Comparison of ENCODE assay signal across 16 mouse cellular contexts in the genomic region with DNA sequence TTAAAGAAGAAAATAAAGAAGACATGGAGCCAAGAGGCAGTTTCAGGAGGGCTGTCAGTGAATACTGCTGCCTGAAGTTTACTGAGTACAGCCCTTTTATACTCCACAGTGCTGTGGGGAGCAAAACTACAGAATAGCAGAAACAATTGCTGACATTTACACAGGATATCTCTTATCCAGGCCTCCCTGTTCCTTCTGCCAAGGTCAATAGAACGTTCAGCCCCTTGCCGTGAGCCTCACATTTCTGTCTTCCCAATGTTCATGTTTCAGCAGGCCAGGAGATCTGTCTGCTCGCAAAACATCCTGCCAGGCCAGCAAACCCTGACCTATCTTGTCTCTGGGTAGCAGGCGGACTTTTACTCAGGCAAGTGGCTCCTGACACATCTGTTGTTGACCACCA.
"Had no signal": no experiment of that assay in that cellular context is flagged by ENCODE, and none has a peak within 500 bp of the region (broad histone marks: within the 10 kb centered on the region; RNA-seq: fewer than 3 reads in every experiment).

No protein-coding gene starts in this region.

- H3K4me2 ChIP-seq: limb, embryonic 15.5 days; liver, embryonic 12.5 days; lung, embryonic 14.5 days; midbrain, embryonic 11.5 days; neural tube, embryonic 13.5 days had no signal

- DNase-seq: kidney, postnatal 25 days; layer of hippocampus, adult 9-11 months; layer of hippocampus, postnatal 36 days; lung, embryonic 14.5 days; lung, postnatal 10 days; lung, postnatal 4 days; right cerebral cortex, adult 18-20 months; right cerebral cortex, postnatal 25 days; thymus, adult 2 months; thymus, postnatal 25 days had no signal

- ATAC-seq: liver, embryonic 12.5 days; midbrain, embryonic 16.5 days had no signal

- H3K27me3 ChIP-seq: limb, embryonic 15.5 days; liver, embryonic 12.5 days; neural tube, embryonic 13.5 days had no signal

- H3K36me3 ChIP-seq: limb, embryonic 15.5 days; liver, embryonic 12.5 days; neural tube, embryonic 13.5 days had no signal

- H3K4me3 ChIP-seq: limb, embryonic 15.5 days; liver, embryonic 12.5 days; megakaryocyte, embryonic 14.5 days; neural tube, embryonic 13.5 days had no signal

- H3K9ac ChIP-seq: limb, embryonic 15.5 days; liver, embryonic 12.5 days; lung, embryonic 14.5 days; neural tube, embryonic 13.5 days had no signal

- H3K4me1 ChIP-seq: limb, embryonic 15.5 days; liver, embryonic 12.5 days; megakaryocyte, embryonic 14.5 days; neural tube, embryonic 13.5 days had no signal

- H3K27ac ChIP-seq: limb, embryonic 15.5 days; liver, embryonic 12.5 days; neural tube, embryonic 13.5 days had no signal
